Mouse (Mus musculus) adrenal gland, postnatal 4 days (tissue): Measurements from ENCODE around the gene Msantd2. TPM values are rescaled to one million over a fixed set of nuclear protein-coding genes. Genes with fewer than 3 reads are reported as not detected.
A peak's percentile ranks its signal among the peaks of the same experiment; 100 is the strongest.

Experiments
- DNase-seq, 2 experiments: peaks; one replicate each; pipeline ENCODE4 v3.0.0; 2021 to 2022; ENCODE audit warnings: low spot score in 2 of 2, mixed read lengths in 2 of 2
- total RNA-seq, 2 experiments: library from RNA; stranded (reverse); gene quantifications; 2 replicates each; pipeline ENCODE4 v1.2.3; 2021

Msantd2 gene
- total RNA-seq, 2 experiments from 2014 or later = 31.3 to 33.2 TPM

DNA sequence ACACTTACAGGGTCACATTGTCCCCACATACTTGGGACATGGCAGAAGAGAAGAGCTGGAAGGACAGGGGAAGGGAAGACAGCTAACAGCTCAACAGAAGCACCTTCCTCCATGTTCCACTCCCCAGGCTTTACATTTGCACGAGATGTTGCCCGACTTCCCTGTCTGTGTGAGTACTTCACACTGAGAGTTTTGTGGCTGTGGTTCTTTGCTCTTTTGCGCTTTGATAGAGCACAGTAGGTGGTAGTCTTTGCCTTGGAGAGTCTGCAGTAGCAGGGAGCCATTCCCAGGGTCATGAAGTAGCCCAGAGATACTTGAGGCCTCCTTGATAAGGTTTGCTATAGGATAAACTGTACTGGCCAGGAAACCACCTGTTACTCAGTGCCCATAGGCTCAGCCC is 11.1 kb downstream of the Msantd2 start:
- DNase-seq = no peak

DNA sequence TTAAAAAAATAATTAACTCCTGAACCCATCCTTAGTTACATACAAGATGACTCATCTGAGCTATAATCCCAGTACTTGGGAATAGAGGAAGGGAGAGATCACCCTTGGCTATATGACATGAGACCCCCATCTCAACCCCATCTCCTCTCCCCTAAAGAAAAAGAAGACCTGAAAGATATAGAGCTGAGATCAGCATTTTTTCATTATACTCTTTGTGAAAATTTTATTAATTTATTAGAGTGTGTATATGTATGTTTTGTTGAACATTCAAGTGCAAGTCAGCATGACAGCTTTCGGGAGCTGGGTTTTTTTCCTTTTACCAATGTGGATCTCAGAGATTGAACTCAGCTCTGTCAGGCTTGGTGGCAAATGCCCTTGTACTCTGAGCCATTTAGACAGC is 12.1 kb downstream of the Msantd2 start:
- no peak for DNase-seq

DNA sequence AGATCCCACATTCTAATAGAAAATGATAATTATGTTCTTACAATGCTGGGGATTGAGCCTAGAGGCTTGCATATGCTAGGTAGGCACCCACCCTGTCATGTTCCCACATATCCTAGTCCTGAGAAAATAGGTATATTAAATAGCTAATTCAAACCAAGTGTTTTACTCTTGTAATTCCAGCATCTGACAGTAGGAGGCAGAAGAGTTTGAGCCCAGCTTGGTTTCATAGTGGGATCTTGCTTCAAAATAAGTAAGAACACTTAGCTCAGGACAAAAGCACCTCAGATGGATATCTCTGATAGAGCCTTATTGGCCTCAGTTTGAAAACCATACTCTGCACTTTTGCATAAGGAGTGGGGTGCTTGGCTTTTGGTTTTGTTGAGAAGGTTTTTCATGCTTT is 15.2 kb downstream of the Msantd2 start:
- DNase-seq = no peak

DNA sequence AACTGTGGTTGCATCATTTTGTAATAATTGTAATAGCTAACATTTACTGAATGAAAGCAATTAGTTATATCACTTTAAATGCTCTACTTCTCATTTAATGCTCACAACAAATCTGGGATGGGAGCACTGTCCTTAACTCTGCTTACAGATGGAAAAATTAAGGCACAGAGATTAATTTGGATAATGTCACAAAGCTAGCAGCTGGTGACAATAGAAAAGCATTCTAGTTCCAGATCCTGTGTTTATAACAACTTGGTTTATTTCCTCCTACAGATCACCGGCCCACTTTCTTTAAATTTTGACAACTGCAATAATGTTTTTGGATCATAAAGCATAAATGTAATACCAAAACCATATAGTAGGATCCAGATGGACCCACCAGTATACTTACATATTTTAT is 16.9 kb downstream of the Msantd2 start:
- DNase-seq = no peak

DNA sequence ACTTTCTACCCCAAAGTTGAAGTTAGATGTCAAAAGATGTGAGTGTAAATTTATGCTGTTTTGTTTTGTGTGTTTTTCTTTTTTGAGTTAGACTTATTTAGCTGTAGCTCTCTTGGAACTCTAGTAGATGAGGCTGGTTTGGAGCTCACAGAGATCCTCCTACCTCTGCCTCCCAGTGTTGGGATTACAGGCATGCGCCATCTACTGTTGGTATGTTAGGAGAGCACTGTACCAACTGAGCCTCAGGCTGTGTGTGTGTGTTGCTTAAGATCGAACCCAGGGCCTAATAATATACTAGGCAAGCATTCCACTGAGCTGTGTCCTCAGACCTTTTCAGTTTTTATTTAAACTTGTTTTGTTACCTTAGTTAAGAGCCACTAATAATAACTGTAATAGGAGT is 23.0 kb downstream of the Msantd2 start:
- DNase-seq = no peak

DNA sequence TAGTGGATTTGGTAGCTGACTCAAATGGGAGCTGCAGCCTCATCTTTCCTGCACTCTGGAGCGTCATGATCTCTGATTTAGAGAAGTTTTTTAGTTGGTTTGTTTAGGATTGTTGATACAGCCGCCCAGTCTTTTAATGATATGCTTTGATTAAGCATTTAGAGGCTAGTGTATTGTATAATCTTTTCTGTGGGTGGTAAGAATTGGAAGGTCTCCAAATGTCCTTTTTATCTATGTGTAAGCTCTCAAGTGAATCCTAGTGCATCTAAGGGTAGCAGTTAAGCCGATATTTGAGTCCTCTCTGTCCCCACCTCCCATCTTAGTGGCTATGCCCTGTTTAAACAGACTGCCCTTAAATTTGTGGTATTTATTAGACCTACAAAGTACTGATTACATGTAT is 25.3 kb downstream of the Msantd2 start:
- no peak for DNase-seq

DNA sequence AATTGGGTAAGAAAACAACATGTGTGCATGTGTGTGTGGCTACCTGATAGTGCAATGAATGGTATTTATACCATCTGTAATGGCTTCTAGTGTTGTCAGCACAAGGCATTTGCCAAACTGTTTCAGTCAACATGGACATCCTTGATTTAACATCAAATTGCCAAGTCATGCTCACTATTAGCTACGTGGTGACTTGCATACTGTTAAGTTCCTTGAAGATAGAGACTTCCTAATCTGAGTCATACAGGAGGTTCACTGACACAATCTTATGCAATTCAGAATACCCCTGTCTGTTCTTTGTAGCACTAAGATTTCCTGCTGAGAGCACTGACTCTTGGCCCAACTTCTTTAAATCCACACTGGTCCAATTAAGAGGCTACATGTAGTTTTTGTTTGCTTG is 28.3 kb downstream of the Msantd2 start:
- no peak for DNase-seq

DNA sequence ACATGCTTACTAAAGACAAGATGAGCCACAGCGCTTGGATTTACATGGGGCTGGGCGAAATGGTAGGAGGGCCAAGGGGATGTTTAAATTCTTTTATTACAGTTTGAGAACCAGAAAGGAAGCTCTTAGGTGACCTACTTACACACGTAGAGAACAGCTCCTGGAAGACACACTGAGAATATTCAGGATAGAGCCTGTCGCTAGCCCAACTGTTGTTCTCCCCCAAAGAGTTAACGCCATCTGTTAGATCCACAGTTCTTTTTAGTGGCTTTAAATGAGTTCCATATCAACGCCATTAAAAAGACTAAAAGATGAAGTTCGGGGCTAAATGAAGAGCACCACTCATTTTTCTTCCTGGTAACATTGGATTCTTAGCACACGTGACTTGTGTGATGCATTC is 29.9 kb downstream of the Msantd2 start:
- DNase-seq = no peak

DNA sequence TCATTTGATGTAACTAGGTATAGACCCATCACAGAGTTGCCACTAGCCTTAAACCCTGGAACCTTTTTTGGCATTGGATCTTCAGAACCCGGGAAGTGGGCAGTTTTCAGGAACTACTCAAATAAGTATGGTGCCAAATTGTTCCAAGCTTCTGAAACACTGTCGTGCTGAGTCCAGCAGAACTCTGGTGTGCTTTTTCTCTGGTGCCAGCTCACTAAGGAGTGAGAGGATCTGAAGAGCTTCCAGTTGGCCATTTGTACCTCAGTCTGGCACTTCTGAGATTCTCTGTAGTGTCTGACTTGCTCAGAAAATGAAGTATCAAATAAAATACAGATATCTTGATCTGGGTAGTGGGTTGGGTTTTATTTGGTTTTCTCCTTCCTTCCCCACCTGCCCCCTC is 30.9 kb downstream of the Msantd2 start:
- no peak for DNase-seq

DNA sequence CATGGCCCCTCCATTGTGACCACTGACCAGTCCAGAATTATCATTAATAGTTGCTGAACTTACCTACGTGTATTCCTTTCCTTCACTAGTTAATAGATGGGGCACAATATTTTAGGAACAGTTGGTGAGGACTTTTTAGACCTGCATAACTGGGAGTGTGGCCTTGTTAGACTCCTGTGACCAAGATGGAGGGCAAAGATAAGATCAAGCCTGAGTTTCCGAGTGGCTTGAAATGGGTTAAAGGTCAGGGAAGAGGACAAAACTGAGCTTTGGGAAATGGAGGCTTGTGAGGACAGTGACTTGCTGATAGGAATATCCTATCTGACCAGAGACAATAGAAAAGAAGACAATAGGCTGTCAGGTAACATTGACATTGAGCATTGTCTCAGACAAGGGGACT is 36.3 kb downstream of the Msantd2 start:
- DNase-seq = no peak

DNA sequence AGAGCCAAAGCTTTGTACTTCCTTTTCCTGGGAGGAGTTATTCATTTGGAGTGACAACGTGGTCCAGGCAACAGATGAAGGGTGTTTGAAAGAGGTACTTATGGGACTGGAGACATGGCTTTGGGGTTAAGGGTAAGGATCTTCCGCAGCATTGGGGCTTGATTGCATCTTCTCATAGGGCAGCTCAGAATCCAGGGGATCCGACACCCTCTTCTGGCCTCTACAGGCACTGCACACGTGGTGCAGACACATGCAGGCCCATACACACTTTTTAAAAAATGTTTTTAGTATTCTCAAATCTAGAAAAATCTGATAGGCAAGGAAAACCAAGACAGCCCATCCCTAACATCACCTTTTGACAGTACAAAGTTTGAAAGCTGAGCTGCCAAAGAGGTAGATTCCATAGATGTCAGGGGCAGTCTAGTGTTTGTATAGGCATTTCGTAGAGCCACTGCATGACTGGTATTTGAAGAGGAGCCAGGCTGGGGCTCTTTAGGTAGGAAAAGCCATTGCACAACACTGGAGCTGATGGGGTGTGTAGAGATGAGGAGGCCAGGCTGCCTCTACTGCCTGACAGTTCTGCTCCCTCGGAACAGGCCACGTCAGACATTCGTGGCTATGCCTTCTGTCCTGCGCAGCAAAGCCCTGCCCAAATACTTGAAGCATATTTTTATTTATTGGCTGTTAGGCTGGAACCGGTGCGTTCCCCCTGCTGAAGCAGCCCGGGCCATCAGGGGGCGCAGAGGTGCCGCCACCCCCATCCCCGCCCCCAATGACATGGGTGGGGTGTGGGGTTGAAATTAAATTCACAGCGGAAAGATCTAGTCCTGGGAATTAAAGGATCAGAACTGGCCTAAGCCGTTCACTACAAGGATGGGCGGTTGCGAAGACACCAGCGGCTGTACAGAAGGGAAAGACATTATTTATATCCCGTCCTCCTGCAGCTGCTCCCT is 37.6 kb downstream of the Msantd2 start:
- DNase-seq = no peak

DNA sequence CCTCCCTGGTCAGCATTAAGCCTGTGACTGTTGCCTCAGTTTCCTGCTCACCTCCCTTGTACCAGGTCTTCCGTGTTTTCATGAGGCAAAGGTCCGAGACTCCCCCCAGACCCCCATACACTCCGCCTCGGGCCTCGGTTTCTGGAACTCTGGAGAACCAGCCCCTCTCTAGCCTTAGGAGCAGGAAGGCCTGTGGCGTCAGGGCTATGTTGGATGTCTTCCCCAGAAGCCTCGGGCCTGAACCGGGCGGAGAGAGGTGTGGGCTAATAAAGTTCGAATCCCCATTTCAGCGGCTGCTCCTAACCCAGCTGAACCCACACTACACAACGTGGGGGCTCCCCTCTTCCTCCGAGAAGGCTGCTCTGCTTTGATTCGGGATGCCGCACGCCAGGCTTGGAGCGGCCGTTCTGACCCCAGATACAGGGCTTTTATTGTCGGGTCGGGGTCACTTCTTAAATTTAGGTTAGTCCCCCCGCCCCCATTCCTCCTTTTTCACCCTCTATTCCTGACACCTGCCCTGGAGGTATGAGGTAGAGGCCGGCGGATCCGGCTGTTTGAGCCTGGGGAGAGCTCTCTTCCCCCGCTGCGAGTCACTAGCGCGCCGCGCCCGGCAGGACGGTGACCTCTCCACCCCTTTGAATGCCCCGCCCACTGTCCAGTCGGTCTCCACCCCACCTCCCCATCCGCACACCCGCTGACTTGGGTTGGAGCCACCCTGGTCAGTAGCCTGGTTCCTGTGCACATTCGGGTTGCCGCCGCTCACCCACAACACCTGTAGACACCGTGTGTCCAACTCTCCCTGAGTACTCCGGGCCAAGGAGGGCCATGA is 38.5 kb downstream of the Msantd2 start, which contains the start of gene Esam:
TSS of gene Esam (plus strand) at position 683 of the 829 bp plus-strand sequence.
- peak in 1 of 2 experiments; percentile 43 for DNase-seq

DNA sequence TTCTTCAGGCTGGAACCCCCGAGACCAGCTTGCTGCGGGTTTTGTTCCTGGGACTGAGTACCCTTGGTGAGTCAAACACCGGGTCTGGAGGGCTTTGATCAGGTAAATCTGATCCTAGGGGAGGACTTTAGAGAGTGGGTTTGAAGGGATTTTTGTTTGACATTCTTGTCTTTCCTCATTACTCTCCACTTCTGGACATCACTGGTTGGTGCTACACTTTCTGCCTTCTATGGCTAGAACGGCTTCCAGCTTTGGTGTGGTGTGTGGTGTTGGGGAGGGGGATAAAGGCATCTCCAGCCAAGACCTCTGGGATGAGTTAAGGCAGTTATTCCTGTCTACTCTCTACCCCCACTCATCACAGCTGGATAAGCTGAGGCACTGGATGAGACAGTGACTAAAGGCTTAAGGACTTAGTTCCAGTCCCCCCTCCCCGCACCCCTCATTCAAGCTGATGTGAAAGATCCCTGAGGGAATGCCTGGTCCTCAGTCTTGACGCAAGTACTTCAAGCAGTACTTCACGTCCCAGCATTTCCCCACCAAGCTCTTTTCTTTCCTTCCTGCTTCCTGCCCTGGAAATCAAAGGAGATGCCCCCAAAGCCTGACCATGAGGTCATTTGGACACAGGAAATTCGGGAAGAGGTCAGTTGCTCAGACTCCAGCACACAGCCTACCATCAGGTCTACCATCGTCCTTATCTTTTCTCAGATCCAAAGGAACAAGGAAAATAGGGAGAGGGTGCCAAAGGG is 39.3 kb downstream of the Msantd2 start:
- no peak for DNase-seq

DNA sequence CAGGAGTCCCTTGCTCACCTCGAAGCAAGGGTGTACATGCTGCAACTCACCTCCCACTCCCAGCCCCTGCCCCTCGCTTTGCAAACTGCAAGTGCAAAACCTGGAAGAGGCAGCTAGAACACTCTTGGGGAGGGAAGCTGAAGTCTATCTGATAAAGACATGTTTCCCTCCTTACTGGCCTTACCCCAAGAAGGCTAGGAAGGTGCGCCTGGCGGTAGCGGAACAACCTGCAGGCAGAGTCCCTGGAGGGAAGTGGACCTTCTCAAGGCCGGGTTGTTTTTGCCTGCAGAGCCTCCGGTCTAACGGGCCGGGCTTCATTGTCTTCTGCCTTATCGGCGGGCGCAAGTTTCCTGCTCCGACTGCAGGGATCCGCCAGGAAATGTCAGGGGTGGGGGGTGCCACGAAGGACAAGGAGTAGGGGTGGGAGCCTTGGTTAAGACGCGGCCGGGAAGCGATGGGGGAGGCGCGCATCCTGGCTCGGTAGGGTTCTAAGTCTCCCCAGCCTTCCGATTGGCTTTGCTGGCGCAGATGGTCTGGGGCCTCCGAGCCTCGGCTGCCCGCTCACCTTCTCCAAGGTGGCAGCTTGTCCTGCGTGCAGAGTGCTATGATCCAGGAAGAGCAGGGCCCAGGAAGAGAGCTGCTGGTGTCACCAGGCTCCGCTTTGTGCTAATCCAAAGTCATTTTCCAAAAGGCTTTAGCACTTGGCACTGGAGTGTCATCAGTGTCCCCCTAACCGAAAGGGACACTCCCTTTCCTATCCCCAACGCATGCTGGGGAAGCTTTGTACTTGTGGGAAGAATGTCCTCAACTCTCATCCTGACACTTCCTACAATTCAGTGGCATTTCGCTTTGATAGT is 41.1 kb downstream of the Msantd2 start:
- peak in 1 of 2 experiments; percentile 39 for DNase-seq

DNA sequence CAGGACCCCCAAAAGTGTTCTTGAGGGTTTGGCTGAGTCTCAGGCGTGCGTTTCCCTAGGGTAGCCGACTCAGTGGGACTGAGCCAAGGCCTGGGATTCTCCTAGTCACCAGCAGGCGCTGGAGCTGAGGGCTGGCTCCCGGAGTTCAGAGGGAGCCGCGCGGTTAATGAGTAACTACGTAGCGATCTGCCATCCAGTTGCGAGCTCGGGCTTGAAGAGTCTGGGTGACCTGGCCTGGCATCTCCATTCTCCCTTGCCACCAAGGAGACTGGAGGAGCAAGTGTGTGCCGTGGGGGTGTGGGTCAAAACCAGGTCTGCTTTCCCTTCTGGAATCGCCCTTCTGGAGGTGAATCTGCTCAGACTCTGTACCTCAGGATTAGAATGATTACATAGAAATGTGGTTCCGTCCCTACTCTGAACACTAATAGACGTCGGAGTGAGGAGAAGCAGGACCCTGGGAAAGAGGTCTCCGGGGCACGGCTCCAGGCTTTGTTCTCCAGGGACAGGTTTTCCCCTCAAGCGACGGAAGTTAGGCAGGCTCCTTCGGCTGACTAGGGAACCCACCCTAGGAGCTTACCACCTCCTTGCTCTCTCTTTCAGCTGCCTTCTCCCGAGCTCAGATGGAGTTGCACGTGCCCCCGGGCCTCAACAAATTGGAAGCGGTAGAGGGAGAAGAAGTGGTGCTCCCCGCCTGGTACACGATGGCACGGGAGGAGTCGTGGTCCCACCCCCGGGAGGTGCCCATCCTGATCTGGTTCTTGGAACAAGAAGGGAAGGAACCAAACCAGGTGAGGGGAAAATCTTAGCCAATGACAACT is 42.0 kb downstream of the Msantd2 start:
- no peak for DNase-seq

DNA sequence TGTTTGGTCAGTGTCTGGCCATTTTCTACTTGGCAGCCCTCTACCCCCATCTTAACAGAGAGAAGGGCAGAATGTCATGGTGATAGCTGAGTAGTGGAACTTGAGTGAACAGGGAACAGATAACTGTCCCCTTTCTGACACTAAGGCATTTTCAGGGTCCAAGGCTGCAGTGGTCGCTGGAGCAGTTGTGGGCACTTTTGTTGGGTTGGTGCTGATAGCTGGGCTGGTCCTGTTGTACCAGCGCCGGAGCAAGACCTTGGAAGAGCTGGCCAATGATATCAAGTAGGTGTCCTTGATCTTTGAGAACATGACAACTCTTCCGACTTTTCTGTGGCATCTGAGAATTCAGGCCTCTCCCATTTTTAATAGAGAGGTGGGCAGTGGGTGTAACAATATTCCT is 47.7 kb downstream of the Msantd2 start:
- no peak for DNase-seq

DNA sequence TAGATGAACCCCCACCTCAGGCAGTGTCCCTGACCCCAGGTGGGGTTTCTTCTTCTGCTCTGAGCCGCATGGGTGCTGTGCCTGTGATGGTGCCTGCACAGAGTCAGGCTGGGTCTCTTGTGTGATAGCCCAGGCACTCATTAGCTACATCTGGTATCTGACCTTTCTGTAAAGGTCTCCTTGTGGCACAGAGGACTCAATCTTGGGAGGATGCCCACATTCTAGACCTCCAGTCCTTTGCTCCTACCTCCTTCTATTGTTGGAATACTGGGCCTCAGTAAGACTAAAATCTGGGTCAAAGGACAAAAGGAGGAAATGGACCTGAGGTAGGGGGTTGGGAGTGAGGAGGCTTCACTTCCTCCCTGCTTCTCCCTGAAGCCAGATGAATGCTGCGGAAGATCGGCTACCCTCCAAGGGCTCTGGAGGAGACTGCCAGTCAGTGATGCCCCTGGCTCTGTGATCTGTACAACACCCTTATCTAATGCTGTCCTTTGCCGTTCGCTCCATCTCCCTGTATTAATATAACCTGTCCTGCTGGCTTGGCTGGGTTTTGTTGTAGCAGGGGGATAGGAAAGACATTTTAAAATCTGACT is 48.6 kb downstream of the Msantd2 start:
- DNase-seq = no peak

DNA sequence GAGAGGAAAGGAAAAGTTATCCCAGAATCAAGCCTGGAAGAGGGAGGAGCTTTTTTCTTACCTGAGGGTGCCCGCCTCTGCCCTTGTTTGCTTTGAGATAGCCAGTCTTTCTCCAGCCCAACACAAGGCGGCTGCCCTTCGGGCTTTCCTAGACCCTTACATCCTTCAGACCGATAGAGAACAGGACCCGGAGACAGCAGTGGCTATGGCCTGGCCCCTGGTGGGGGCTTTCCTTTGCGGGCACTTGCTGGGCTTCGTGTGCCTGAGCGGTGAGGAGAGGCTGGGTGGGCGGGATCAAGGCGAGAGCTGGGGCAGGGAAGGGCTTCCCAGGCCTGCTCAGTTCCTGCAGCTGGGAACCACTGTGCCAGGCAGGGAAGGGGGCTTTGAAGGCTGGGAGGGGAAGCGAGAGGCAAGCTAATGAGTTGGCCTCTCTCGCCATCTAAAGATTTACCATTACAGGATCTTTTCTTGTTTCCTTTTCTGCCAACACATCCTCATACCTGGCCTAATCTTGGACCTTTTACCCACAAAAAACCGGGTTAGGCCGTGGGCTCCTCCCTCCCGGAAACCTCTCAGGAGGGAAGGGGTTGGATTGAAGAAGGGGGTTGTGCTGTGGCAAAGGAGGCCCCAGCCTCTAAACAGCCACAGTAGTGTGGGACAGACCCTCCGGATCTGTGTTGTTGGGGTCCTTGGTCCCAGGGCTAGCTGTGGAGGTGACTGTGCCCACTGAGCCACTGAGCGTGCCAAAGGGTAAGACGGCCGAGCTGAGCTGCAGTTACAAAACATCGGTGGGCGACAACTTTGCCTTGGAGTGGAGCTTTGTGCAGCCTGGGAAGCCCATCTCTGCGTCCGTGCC is 50.3 kb downstream of the Msantd2 start, which contains the start of gene Vsig2:
TSS of gene Vsig2 (plus strand) at position 86 of the 856 bp plus-strand sequence.
- no peak for DNase-seq
